Mouse (Mus musculus) cerebellum, adult (tissue): ENCODE measurements at regions not wholly inside any gene's neighbourhood (a gene's known extent, or its start where the extent isn't known, plus 50 kb on each side); places are given as distances from the start of the nearest gene placed in this dataset.

Experiments
- ATAC-seq: cut with Nextera tagmentation; 2 replicates; pipeline ENCODE4 v1.9.2; 2017; ENCODE audit warnings: mild to moderate bottlenecking, moderate library complexity, mixed read lengths; ENCODE audit not compliant: insufficient number of reproducible peaks, low FRiP score, low TSS enrichment

GRCm38 (mm10) chr2:72749495-72749894 is 230.8 kb downstream of the Sp3 start:
- no peak for ATAC-seq

GRCm38 (mm10) chr2:72751441-72751840 is 228.8 kb downstream of the Sp3 start:
- no peak for ATAC-seq

GRCm38 (mm10) chr2:72752624-72753176 is 227.5 kb downstream of the Sp3 start:
- ATAC-seq: no peak

- no peak for ATAC-seq
Observed at GRCm38 (mm10) chr2:72753788-72754713, 226.2 kb downstream of the Sp3 start.

GRCm38 (mm10) chr2:72763454-72763853 is 216.8 kb downstream of the Sp3 start:
- no peak for ATAC-seq

- no peak for ATAC-seq
Observed at GRCm38 (mm10) chr2:72769030-72769630, 211.1 kb downstream of the Sp3 start.

GRCm38 (mm10) chr2:72773401-72773800 is 206.8 kb downstream of the Sp3 start:
- no peak for ATAC-seq

- no peak for ATAC-seq
Observed at GRCm38 (mm10) chr2:72777330-72777729, 202.9 kb downstream of the Sp3 start.

- no peak for ATAC-seq
Observed at GRCm38 (mm10) chr2:72777806-72778510, 202.3 kb downstream of the Sp3 start.

GRCm38 (mm10) chr2:72779268-72780163 is 200.7 kb downstream of the Sp3 start:
- no peak for ATAC-seq

GRCm38 (mm10) chr2:72781369-72782275 is 198.6 kb downstream of the Sp3 start:
- ATAC-seq: no peak

- no peak for ATAC-seq
Observed at GRCm38 (mm10) chr2:72782355-72782754, 197.9 kb downstream of the Sp3 start.

- ATAC-seq: no peak
Observed at GRCm38 (mm10) chr2:72785365-72786043, 194.7 kb downstream of the Sp3 start.

- no peak for ATAC-seq
Observed at GRCm38 (mm10) chr2:72786044-72786737, 194.1 kb downstream of the Sp3 start.

- ATAC-seq: no peak
Observed at GRCm38 (mm10) chr2:72787616-72788015, 192.6 kb downstream of the Sp3 start.

- ATAC-seq: no peak
Observed at GRCm38 (mm10) chr2:72791496-72791895, 188.8 kb downstream of the Sp3 start.

- ATAC-seq: no peak
Observed at GRCm38 (mm10) chr2:72793424-72793823, 186.8 kb downstream of the Sp3 start.

- ATAC-seq: no peak
Observed at GRCm38 (mm10) chr2:72794501-72794900, 185.7 kb downstream of the Sp3 start.
